Mouse (Mus musculus) MEL (cell line): ENCODE results near the gene Hist1h2ag. TPM values are rescaled to one million over a fixed set of nuclear protein-coding genes. Genes with fewer than 3 reads are reported as not detected.

Experiments used
- DNase-seq: peaks from one replicate; pipeline ENCODE4 v3.0.0; 2011; ENCODE audit warnings: low read depth, low spot score
- H3K27ac ChIP-seq: 2 replicates; pipeline ENCODE4 v1.5.1; 2012; ENCODE audit warnings: low read depth, mild to moderate bottlenecking, control low read depth, low read length, moderate library complexity; ENCODE audit not compliant: control insufficient read depth
- H3K27me3 ChIP-seq, 2 experiments: fragments of 150-350 bp in 1 of 2; sonication (generic) in 1 of 2; 2 replicates each; pipeline ENCODE4 v1.6.1; 2012; ENCODE audit warnings: low read length in 2 of 2, mild to moderate bottlenecking in 2 of 2, improper control_type of control experiment in 1 of 2, moderate library complexity in 1 of 2; ENCODE audit not compliant: insufficient read depth in 2 of 2, control insufficient read depth in 1 of 2
- H3K36me3 ChIP-seq, 2 experiments: 2 replicates each; pipeline ENCODE4 v1.6.1; 2012 to 2014; ENCODE audit warnings: low read length in 2 of 2, improper control_type of control experiment in 1 of 2, inconsistent platforms in 1 of 2, mild to moderate bottlenecking in 1 of 2; ENCODE audit not compliant: insufficient read depth in 2 of 2, control insufficient read depth in 1 of 2
- H3K4me1 ChIP-seq, 2 experiments: fragments of 150-350 bp in 1 of 2; sonication (generic) in 1 of 2; 2 replicates each; pipeline ENCODE4 v1.6.1; 2012; ENCODE audit warnings: low read length in 2 of 2, improper control_type of control experiment in 1 of 2, mild to moderate bottlenecking in 1 of 2; ENCODE audit not compliant: insufficient read depth in 2 of 2, control insufficient read depth in 1 of 2
- H3K4me3 ChIP-seq, 2 experiments: fragments of 150-350 bp in 1 of 2; sonication (generic) in 1 of 2; 2 replicates each; pipeline ENCODE4 v1.5.1; 2012; ENCODE audit warnings: low read depth in 2 of 2, low read length in 2 of 2, mild to moderate bottlenecking in 2 of 2, moderate library complexity in 2 of 2, control low read depth in 1 of 2, improper control_type of control experiment in 1 of 2; ENCODE audit not compliant: control insufficient read depth in 1 of 2, insufficient read depth in 1 of 2
- H3K79me2 ChIP-seq: 2 replicates; pipeline ENCODE4 v1.6.1; 2012; ENCODE audit warnings: mild to moderate bottlenecking, low read length, moderate library complexity; ENCODE audit not compliant: control insufficient read depth, poor library complexity, insufficient read depth
- H3K9ac ChIP-seq: 2 replicates; pipeline ENCODE4 v1.6.1; 2012; ENCODE audit warnings: low read depth, mild to moderate bottlenecking, control low read depth, low read length, moderate library complexity; ENCODE audit not compliant: control insufficient read depth, poor library complexity, severe bottlenecking
- H3K9me3 ChIP-seq: fragments of 150-350 bp; sonication (generic); replicated peaks from 2 replicates; pipeline ENCODE4 v1.6.1; 2012; ENCODE audit warnings: mild to moderate bottlenecking, low read length, improper control_type of control experiment, moderate library complexity; ENCODE audit not compliant: insufficient read depth
- BHLHE40 ChIP-seq: IDR thresholded peaks from 2 replicates; pipeline ENCODE4 v1.6.1; 2012; ENCODE audit warnings: low read depth, mild to moderate bottlenecking, inconsistent platforms, low read length, improper control_type of control experiment, borderline replicate concordance
- CTCF ChIP-seq, 3 experiments: IDR thresholded peaks in 2 of 3; conservative IDR thresholded peaks in 1 of 3; 2 replicates each; pipeline ENCODE4 v1.5.1; 2011 to 2012; ENCODE audit warnings: low read length in 3 of 3, low read depth in 2 of 3, mild to moderate bottlenecking in 2 of 3, improper control_type of control experiment in 1 of 3, inconsistent platforms in 1 of 3, mixed read lengths in 1 of 3, moderate library complexity in 1 of 3; ENCODE audit not compliant: control insufficient read depth in 1 of 3, insufficient read depth in 1 of 3, poor library complexity in 1 of 3, severe bottlenecking in 1 of 3
- E2F4 ChIP-seq: IDR thresholded peaks from 2 replicates; pipeline ENCODE4 v1.6.1; 2011; ENCODE audit warnings: low read depth, low read length, improper control_type of control experiment, borderline replicate concordance
- ELF1 ChIP-seq: IDR thresholded peaks from 2 replicates; pipeline ENCODE4 v1.6.1; 2014; ENCODE audit warnings: low read depth, mild to moderate bottlenecking, inconsistent platforms, low read length, improper control_type of control experiment, moderate library complexity
- ETS1 ChIP-seq: IDR thresholded peaks from 2 replicates; pipeline ENCODE4 v1.6.1; 2012; ENCODE audit warnings: low read depth, mild to moderate bottlenecking, inconsistent platforms, low read length, improper control_type of control experiment, moderate library complexity
- GABPA ChIP-seq: IDR thresholded peaks from 2 replicates; pipeline ENCODE4 v1.6.1; 2012; ENCODE audit warnings: low read depth, mild to moderate bottlenecking, inconsistent platforms, low read length, improper control_type of control experiment, moderate library complexity
- GATA1 ChIP-seq: IDR thresholded peaks from 2 replicates; pipeline ENCODE4 v1.6.1; 2011; ENCODE audit warnings: low read depth, low read length, improper control_type of control experiment
- HCFC1 ChIP-seq: IDR thresholded peaks from 2 replicates; pipeline ENCODE4 v1.6.1; 2012; ENCODE audit warnings: low read depth, mild to moderate bottlenecking, inconsistent platforms, low read length, improper control_type of control experiment, moderate library complexity
- JUND ChIP-seq: IDR thresholded peaks from 2 replicates; pipeline ENCODE4 v1.6.1; 2011; ENCODE audit warnings: low read depth, mild to moderate bottlenecking, improper control_type of control experiment, low read length
- KAT2A ChIP-seq: conservative IDR thresholded peaks from 2 replicates; pipeline ENCODE4 v1.6.1; 2012; ENCODE audit warnings: low read depth, low read length, improper control_type of control experiment, inconsistent platforms
- MAZ ChIP-seq: IDR thresholded peaks from 2 replicates; pipeline ENCODE4 v1.6.1; 2012; ENCODE audit warnings: low read depth, mild to moderate bottlenecking, inconsistent platforms, low read length, improper control_type of control experiment
- MEF2A ChIP-seq: IDR thresholded peaks from 2 replicates; pipeline ENCODE4 v1.6.1; 2014; ENCODE audit warnings: low read depth, mild to moderate bottlenecking, inconsistent platforms, low read length, improper control_type of control experiment; ENCODE audit not compliant: poor library complexity, insufficient replicate concordance, severe bottlenecking; ENCODE audit errors: extremely low read depth
- MYB ChIP-seq: IDR thresholded peaks from 2 replicates; pipeline ENCODE4 v1.6.1; 2011; ENCODE audit warnings: mild to moderate bottlenecking, low read depth, low read length, improper control_type of control experiment
- NELFE ChIP-seq: IDR thresholded peaks from 2 replicates; pipeline ENCODE4 v1.6.1; 2011; ENCODE audit warnings: low read depth, low read length, improper control_type of control experiment
- NRF1 ChIP-seq: IDR thresholded peaks from 2 replicates; pipeline ENCODE4 v1.6.1; 2014; ENCODE audit warnings: low read depth, mild to moderate bottlenecking, inconsistent platforms, low read length, improper control_type of control experiment, moderate library complexity; ENCODE audit not compliant: poor library complexity, insufficient read depth, severe bottlenecking
- POLR2A ChIP-seq, 2 experiments: IDR thresholded peaks; 2 replicates each; pipeline ENCODE4 v1.6.1; 2011 to 2012; ENCODE audit warnings: low read length in 2 of 2, mild to moderate bottlenecking in 2 of 2, control low read depth in 1 of 2, improper control_type of control experiment in 1 of 2, low read depth in 1 of 2, moderate library complexity in 1 of 2; ENCODE audit not compliant: control insufficient read depth in 1 of 2, insufficient read depth in 1 of 2, poor library complexity in 1 of 2
- POLR2AphosphoS2 ChIP-seq: IDR thresholded peaks from 2 replicates; pipeline ENCODE4 v1.6.1; 2011; ENCODE audit warnings: low read length, improper control_type of control experiment
- POLR2AphosphoS5 ChIP-seq: IDR thresholded peaks from 2 replicates; pipeline ENCODE4 v1.6.1; 2012; ENCODE audit warnings: low read depth, borderline replicate concordance, mild to moderate bottlenecking, inconsistent platforms, low read length, moderate library complexity, mixed read lengths
- RCOR1 ChIP-seq: IDR thresholded peaks from 2 replicates; pipeline ENCODE4 v1.6.1; 2012; ENCODE audit warnings: low read depth, mild to moderate bottlenecking, inconsistent platforms, low read length, improper control_type of control experiment
- TAL1 ChIP-seq: IDR thresholded peaks from 2 replicates; pipeline ENCODE4 v1.6.1; 2012; ENCODE audit warnings: mild to moderate bottlenecking, inconsistent platforms, low read length, moderate library complexity, mixed read lengths
- TBP ChIP-seq: IDR thresholded peaks from 2 replicates; pipeline ENCODE4 v1.8.0; 2011; ENCODE audit warnings: low read depth, low read length, improper control_type of control experiment
- TCF12 ChIP-seq: IDR thresholded peaks from 2 replicates; pipeline ENCODE4 v1.6.1; 2014; ENCODE audit warnings: low read depth, mild to moderate bottlenecking, inconsistent platforms, low read length, improper control_type of control experiment, moderate library complexity
- USF2 ChIP-seq, 2 experiments: IDR thresholded peaks; 2 replicates each; pipeline ENCODE4 v1.6.1; 2011 to 2012; ENCODE audit warnings: improper control_type of control experiment in 2 of 2, low read length in 2 of 2, borderline replicate concordance in 1 of 2, inconsistent platforms in 1 of 2, low read depth in 1 of 2, mild to moderate bottlenecking in 1 of 2; ENCODE audit not compliant: insufficient read depth in 1 of 2
- ZC3H11A ChIP-seq: IDR thresholded peaks from 2 replicates; pipeline ENCODE4 v1.6.1; 2012; ENCODE audit warnings: low read depth, mild to moderate bottlenecking, inconsistent platforms, low read length, improper control_type of control experiment
- ZKSCAN1 ChIP-seq: IDR thresholded peaks from 2 replicates; pipeline ENCODE4 v1.6.1; 2012; ENCODE audit warnings: low read depth, mild to moderate bottlenecking, inconsistent platforms, low read length, improper control_type of control experiment, moderate library complexity
- ZMIZ1 ChIP-seq: IDR thresholded peaks from 2 replicates; pipeline ENCODE4 v1.6.1; 2012; ENCODE audit warnings: low read depth, mild to moderate bottlenecking, inconsistent platforms, low read length, improper control_type of control experiment, moderate library complexity
- ZNF384 ChIP-seq: IDR thresholded peaks from 2 replicates; pipeline ENCODE4 v1.6.1; 2012; ENCODE audit warnings: low read depth, mild to moderate bottlenecking, inconsistent platforms, low read length, improper control_type of control experiment
- polyA plus RNA-seq, 2 experiments: library from polyadenylated mRNA; stranded (reverse) in 1 of 2; unstranded in 1 of 2; fragments of >175 nt in 1 of 2; fragments of >200 nt in 1 of 2; gene quantifications; 2 replicates each; pipeline versions ENCODE4 v1.2.1 to v1.2.4; 2012; ENCODE audit warnings: low replicate concordance in 2 of 2, low read depth in 1 of 2; ENCODE audit not compliant: insufficient read length in 2 of 2, insufficient read depth in 1 of 2, missing spikeins in 1 of 2
- total RNA-seq: library from RNA; depleted of rRNA; stranded (reverse); fragments of 300-350 nt; gene quantifications from 2 replicates; pipeline ENCODE4 v1.2.3, GENCODE M21; 2012

The Hist1h2ag gene
- total and polyA plus RNA-seq, 3 experiments = 5.9 to 766 TPM; not detected in 1

- no peak overlapping the region for H3K9ac ChIP-seq
- no peak overlapping the region for H3K27ac ChIP-seq
- no peaks in the 10 kb centered on the region for H3K9me3 ChIP-seq
- H3K4me1 ChIP-seq = no peaks in the 10 kb centered on the region
- H3K36me3 ChIP-seq = peaks cover 0 to 4% of the 10 kb centered on the region in 2 experiments; a peak in 1 of 4 replicates
- DNase-seq = no peak
- TF ChIP-seq TAL1 = no peak
- no peak for TF ChIP-seq NELFE
- TF ChIP-seq HCFC1 = no peak
- no peak for TF ChIP-seq MYB
- TF ChIP-seq BHLHE40 = no peak
- TF ChIP-seq CTCF (IDR thresholded peaks at IDR 0.05 in 2 of 3, conservative IDR thresholded peaks at IDR 0.05 in 1 of 3; ENCODE audit: control insufficient read depth in 1 of 3, insufficient read depth in 1 of 3, low read depth in 2 of 3, low read length in 3 of 3, poor library complexity in 1 of 3, severe bottlenecking in 1 of 3) = no peak
- TF ChIP-seq POLR2AphosphoS2 = no peak
- TF ChIP-seq GATA1 = no peak
- no peak for TF ChIP-seq POLR2AphosphoS5
- TF ChIP-seq KAT2A = no peak
- TF ChIP-seq MEF2A = no peak
- no peak for TF ChIP-seq ZNF384
- TF ChIP-seq ETS1 = no peak
- TF ChIP-seq, all 39 proteins: peak for 0
- Histone ChIP-seq H3K4me3 (no peak overlapping the region), H3K79me2 (no peaks in the 10 kb centered on the region), H3K27me3 (peaks cover 2 to 8% of the 10 kb centered on the region in 2 experiments; a peak in 3 of 4 replicates)
Measured at GRCm38 (mm10) chr13:22013716-22014115, 29.0 kb downstream of the Hist1h2ag start.

DNA sequence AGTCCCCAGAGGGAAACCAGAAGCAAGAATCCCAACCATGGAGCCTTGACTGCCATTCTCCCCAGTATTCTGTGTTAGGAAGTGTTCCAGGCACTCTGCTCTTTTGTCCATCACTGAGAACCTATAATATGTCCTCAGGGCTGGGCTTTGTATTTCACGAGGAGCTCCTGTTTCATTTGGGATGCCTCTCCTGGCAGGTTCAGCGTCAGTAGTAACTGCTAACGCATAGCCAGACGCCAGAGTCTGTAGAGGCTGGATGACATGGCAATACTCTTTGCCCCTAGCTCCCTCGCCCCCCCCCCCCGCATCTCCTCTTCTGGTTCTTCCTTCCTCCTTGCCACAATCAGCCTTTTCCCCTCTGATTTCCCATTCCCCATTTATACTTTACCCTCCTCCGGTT, 33.1 kb downstream of the Hist1h2ag start, which contains the start of gene Prss16:
TSS of gene Prss16 (minus strand) at position 101 of the 400 bp plus-strand sequence.
- H3K9ac ChIP-seq = no peak within 1 kb of the TSS
- H3K27ac ChIP-seq = no peak within 1 kb of the TSS
- no peaks in the 10 kb centered on the region for H3K79me2 ChIP-seq
- H3K27me3 ChIP-seq = peaks cover 2 to 10% of the 10 kb centered on the region in 2 experiments; a peak in 3 of 4 replicates
- H3K4me1 ChIP-seq = no peaks in the 10 kb centered on the region; a peak in 1 of 4 replicates
- no peak within 1 kb of the TSS for H3K4me3 ChIP-seq
- DNase-seq = no peak
- H3K9me3 ChIP-seq = no peaks in the 10 kb centered on the region
- no peak for TF ChIP-seq ELF1
- TF ChIP-seq ZNF384 = no peak
- TF ChIP-seq TBP = no peak
- TF ChIP-seq ZC3H11A = no peak
- TF ChIP-seq TCF12 = no peak
- TF ChIP-seq MAZ = no peak
- no peak for TF ChIP-seq E2F4
- no peak for TF ChIP-seq MEF2A
- TF ChIP-seq JUND = no peak
- no peak for TF ChIP-seq ZKSCAN1
- no peak for TF ChIP-seq BHLHE40
- no peak for TF ChIP-seq USF2 (IDR thresholded peaks at IDR 0.05; ENCODE audit: borderline replicate concordance in 1 of 2, insufficient read depth in 1 of 2, low read depth in 1 of 2, low read length in 2 of 2)
- no peak for TF ChIP-seq RCOR1
- TF ChIP-seq ZMIZ1 = no peak
- TF ChIP-seq GABPA = no peak
- TF ChIP-seq POLR2A (IDR thresholded peaks at IDR 0.05; ENCODE audit: control insufficient read depth in 1 of 2, insufficient read depth in 1 of 2, low read depth in 1 of 2, low read length in 2 of 2, poor library complexity in 1 of 2) = no peak
- no peak for TF ChIP-seq NRF1
- H3K36me3 ChIP-seq = peaks cover 0 to 3% of the 10 kb centered on the region in 2 experiments; a peak in 2 of 4 replicates
